Mouse (Mus musculus) lung, embryonic 14.5 days (tissue): Measurements from ENCODE around the gene Klhdc2. TPM values are rescaled to one million over a fixed set of nuclear protein-coding genes. Genes with fewer than 3 reads are reported as not detected.

Experiments used
- ATAC-seq: fragments of 200-750 bp; cut with Nextera tagmentation; 2 replicates; pipeline ENCODE4 v1.8.0; 2017; ENCODE audit warnings: mild to moderate bottlenecking, moderate TSS enrichment, moderate library complexity; ENCODE audit not compliant: insufficient read depth
- DNase-seq: peaks from one replicate; pipeline ENCODE4 v3.0.0-alpha.2; 2015
- H3K27ac ChIP-seq: fragments of 300-500 bp; sonication (generic); 2 replicates; pipeline ENCODE4 v1.5.1; 2014; ENCODE audit warnings: low read depth, mild to moderate bottlenecking, moderate library complexity
- H3K27me3 ChIP-seq: fragments of 300-500 bp; sonication (generic); 2 replicates; pipeline ENCODE4 v1.6.1; 2014; ENCODE audit warnings: low read length, control low read depth; ENCODE audit not compliant: insufficient read depth
- H3K36me3 ChIP-seq: fragments of 300-500 bp; sonication (generic); 2 replicates; pipeline ENCODE4 v1.6.1; 2014; ENCODE audit warnings: control low read depth; ENCODE audit not compliant: insufficient read depth
- H3K4me1 ChIP-seq: fragments of 300-500 bp; sonication (generic); 2 replicates; pipeline ENCODE4 v1.6.1; 2014; ENCODE audit warnings: antibody characterized with exemption, control low read depth; ENCODE audit not compliant: insufficient read depth
- H3K4me2 ChIP-seq: fragments of 300-500 bp; sonication (generic); 2 replicates; pipeline ENCODE4 v1.6.1; 2014; ENCODE audit warnings: mild to moderate bottlenecking
- H3K4me3 ChIP-seq: fragments of 300-500 bp; sonication (generic); 2 replicates; pipeline ENCODE4 v1.5.1; 2014; ENCODE audit warnings: low read depth, low read length
- H3K9ac ChIP-seq: fragments of 300-500 bp; sonication (generic); 2 replicates; pipeline ENCODE4 v1.6.1; 2014
- H3K9me3 ChIP-seq: fragments of 300-500 bp; sonication (generic); 2 replicates; pipeline ENCODE4 v1.6.1; 2016; ENCODE audit warnings: low read depth, low read length, control low read depth
- CTCF ChIP-seq: IDR thresholded peaks from 2 replicates; pipeline ENCODE4 v1.5.1; 2016; ENCODE audit warnings: antibody characterized with exemption, low read depth
- WGBS: fragments of 180-500 bp; shearing (Covaris S2); extraction: QIAGEN DNeasy Blood & Tissue Kit; methylation state at CpG from one replicate; pipeline ENCODE4 v1.1.7; 2014; 5-methylcytosine and 5-hydroxymethylcytosine counted together
- polyA plus RNA-seq: library from polyadenylated mRNA; unstranded; fragments of >200 nt; fragmentation: Nextera tagmentation; extraction: Ambion mirVana; gene quantifications from 2 replicates; pipeline ENCODE4 v1.2.1, GENCODE M21; 2014

Klhdc2 gene
- polyA plus RNA-seq, 1 experiment from 2014 or later, result 141 TPM

DNA sequence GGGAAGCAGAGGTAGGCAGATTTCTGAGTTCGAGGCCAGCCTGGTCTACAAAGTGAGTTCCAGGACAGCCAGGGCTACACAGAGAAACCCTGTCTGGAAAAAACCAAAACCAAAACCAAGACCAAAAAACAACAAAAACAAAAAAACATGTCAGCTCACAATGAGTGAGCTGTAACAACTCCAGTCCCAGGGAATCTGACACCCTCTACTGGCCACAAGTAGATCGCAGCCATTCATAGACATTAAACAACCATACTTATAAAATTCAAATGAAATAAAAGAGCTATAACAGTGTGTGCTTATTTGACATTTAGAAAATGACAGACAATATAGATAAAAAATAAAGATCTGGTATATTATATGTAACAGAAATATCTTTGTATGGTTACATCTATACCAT is 37.1 kb downstream of the Klhdc2 start:
- WGBS, result 79% methylated on average over 2 of the region's 2 CpGs
- TF ChIP-seq CTCF, result peak; percentile 63
- H3K4me2 ChIP-seq, result no peak overlapping the region
- H3K9me3 ChIP-seq, result no peaks in the 10 kb centered on the region
- DNase-seq, result peak; percentile 64
- H3K4me1 ChIP-seq, result no peaks in the 10 kb centered on the region
- ATAC-seq, result no peak
- no peak overlapping the region for H3K27ac ChIP-seq
- peaks cover 80% of the 10 kb centered on the region for H3K36me3 ChIP-seq
- H3K4me3 ChIP-seq, result no peak overlapping the region
- no peak overlapping the region for H3K9ac ChIP-seq
- no peaks in the 10 kb centered on the region for H3K27me3 ChIP-seq

GRCm38 (mm10) chr12:69349928-69350327 is 53.4 kb downstream of the Klhdc2 start:
- H3K4me1 ChIP-seq, result no peaks in the 10 kb centered on the region
- H3K4me2 ChIP-seq, result no peak overlapping the region
- ATAC-seq (no peak), DNase-seq (no peak)
- H3K4me3 ChIP-seq, result no peak overlapping the region
- no peak for TF ChIP-seq CTCF
- WGBS, result 85% methylated on average over 2 of the region's 2 CpGs
- no peak overlapping the region for H3K9ac ChIP-seq
- no peaks in the 10 kb centered on the region for H3K9me3 ChIP-seq
- H3K27me3 ChIP-seq, result no peaks in the 10 kb centered on the region
- peaks cover 80% of the 10 kb centered on the region for H3K36me3 ChIP-seq
- no peak overlapping the region for H3K27ac ChIP-seq

DNA sequence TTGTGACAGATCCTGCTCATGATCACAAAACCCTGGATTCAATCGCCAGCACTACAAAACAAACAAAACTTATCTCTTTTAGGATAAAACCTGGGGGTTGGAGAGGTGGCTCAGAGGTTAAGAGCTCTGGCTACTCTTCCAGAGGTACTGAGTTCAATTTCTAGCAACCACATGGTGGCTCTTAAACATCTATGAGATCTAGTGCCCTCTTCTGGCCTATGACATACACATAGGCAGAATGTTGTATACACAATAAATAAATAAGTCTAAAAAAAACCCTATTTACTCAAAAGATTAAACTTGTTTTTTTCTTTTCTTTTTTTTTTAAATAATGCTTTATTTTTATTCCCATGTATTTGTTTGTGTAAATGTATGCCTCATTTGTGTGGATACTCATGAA is 55.2 kb downstream of the Klhdc2 start:
- 74% methylated on average over 1 of the region's 1 CpGs for WGBS
- H3K36me3 ChIP-seq, result peaks cover 72% of the 10 kb centered on the region

GRCm38 (mm10) chr12:69356546-69357299 is 60.2 kb downstream of the Klhdc2 start, which contains the start of gene Nemf:
Gene Nemf (minus strand): TSS chr12:69357165.
- Histone ChIP-seq H3K36me3 (peaks cover 31% of the 10 kb centered on the region), H3K9me3 (no peaks in the 10 kb centered on the region), H3K27ac (peak within 1 kb of the TSS; percentile 69), H3K4me2 (peak within 1 kb of the TSS; percentile 78), H3K9ac (peak within 1 kb of the TSS; percentile 87), H3K4me1 (0 out of 2 replicates have a peak, but pooled peaks cover 3% of the 10 kb centered on the region), H3K27me3 (no peaks in the 10 kb centered on the region), H3K4me3 (peak within 1 kb of the TSS; percentile 88)
- TF ChIP-seq CTCF, result no peak
- ATAC-seq, result peak; percentile 52
- under 1% methylated on average over 47 of the region's 50 CpGs for WGBS
- peak; percentile 95 for DNase-seq

More for the DNA sequence above, 55.2 kb downstream of the Klhdc2 start:
- no peak for TF ChIP-seq CTCF
- DNase-seq (peak; percentile 39), ATAC-seq (no peak)
- Histone ChIP-seq H3K4me3 (no peak overlapping the region), H3K27me3 (no peaks in the 10 kb centered on the region), H3K9ac (no peak overlapping the region), H3K9me3 (no peaks in the 10 kb centered on the region), H3K4me1 (0 out of 2 replicates have a peak, but pooled peaks cover 3% of the 10 kb centered on the region), H3K27ac (no peak overlapping the region), H3K4me2 (no peak overlapping the region)

- Histone ChIP-seq H3K36me3 (peaks cover 26% of the 10 kb centered on the region), H3K9me3 (no peaks in the 10 kb centered on the region), H3K27me3 (no peaks in the 10 kb centered on the region), H3K27ac (peak overlapping the region; percentile 69), H3K4me3 (peak overlapping the region; percentile 88), H3K4me2 (peak overlapping the region; percentile 78), H3K4me1 (peaks cover 8% of the 10 kb centered on the region), H3K9ac (peak overlapping the region; percentile 87)
- no peak for ATAC-seq
- DNase-seq, result no peak
- TF ChIP-seq CTCF, result no peak
- WGBS, result 8% methylated on average over 13 of the region's 13 CpGs
These were observed 60.8 kb downstream of the Klhdc2 start for GRCm38 (mm10) chr12:69357300-69357646.

Other genes with a start within 250 kb of the Klhdc2 start
- 1,824 and 2,015 TPM in 2 replicates for gene Rps29, start 137.5 kb upstream of the Klhdc2 start, polyA plus RNA-seq
- 29.8 and 30.9 TPM in 2 replicates for gene Lrr1, start 127.9 kb upstream of the Klhdc2 start, polyA plus RNA-seq
- gene Rpl36al, start 112.6 kb upstream of the Klhdc2 start, polyA plus RNA-seq, result 591 and 633 TPM in 2 replicates
- gene Mgat2, start 112.5 kb upstream of the Klhdc2 start, polyA plus RNA-seq, result 61.4 and 62.0 TPM in 2 replicates
- gene Gm49383, start 99.6 kb upstream of the Klhdc2 start, polyA plus RNA-seq, result 31.4 and 31.6 TPM in 2 replicates
- 9.3 and 11.3 TPM in 2 replicates for gene Dnaaf2, start 98.3 kb upstream of the Klhdc2 start, polyA plus RNA-seq
- 28.1 and 28.7 TPM in 2 replicates for gene Gm49384, start 92.4 kb upstream of the Klhdc2 start, polyA plus RNA-seq
- gene Pole2, start 68.5 kb upstream of the Klhdc2 start, polyA plus RNA-seq, result 39.1 and 41.1 TPM in 2 replicates
- gene Klhdc1, start 55.5 kb upstream of the Klhdc2 start, polyA plus RNA-seq, result 3.2 and 3.9 TPM in 2 replicates
- 79.3 and 84.8 TPM in 2 replicates for gene Nemf, start 60.5 kb downstream of the Klhdc2 start, polyA plus RNA-seq
- 59.9 and 61.8 TPM in 2 replicates for gene Arf6, start 75.5 kb downstream of the Klhdc2 start, polyA plus RNA-seq
- gene Gm9887, start 75.8 kb downstream of the Klhdc2 start, polyA plus RNA-seq, result 2.0 and 2.2 TPM in 2 replicates